Mouse (Mus musculus) hindbrain, embryonic 16.5 days (tissue): Measurements from ENCODE around the gene Trem2. TPM values are rescaled to one million over a fixed set of nuclear protein-coding genes. Genes with fewer than 3 reads are reported as not detected.

Source experiments
- ATAC-seq: fragments of 200-750 bp; cut with Nextera tagmentation; 2 replicates; pipeline ENCODE4 v1.8.0; 2017; ENCODE audit warnings: moderate TSS enrichment, moderate library complexity
- H3K27ac ChIP-seq: fragments of 300-500 bp; sonication (generic); 2 replicates; pipeline ENCODE4 v1.5.1; 2014; ENCODE audit warnings: low read depth, mild to moderate bottlenecking, control low read depth, low read length, moderate library complexity
- H3K27me3 ChIP-seq: fragments of 300-500 bp; sonication (generic); replicated peaks from 2 replicates; pipeline ENCODE4 v1.6.1; 2014; ENCODE audit warnings: low read length; ENCODE audit not compliant: control insufficient read depth, insufficient read depth
- H3K36me3 ChIP-seq: fragments of 300-500 bp; sonication (generic); 2 replicates; pipeline ENCODE4 v1.6.1; 2014; ENCODE audit warnings: mild to moderate bottlenecking, low read length, moderate library complexity, mixed read lengths; ENCODE audit not compliant: control insufficient read depth, insufficient read depth
- H3K4me1 ChIP-seq: fragments of 300-500 bp; sonication (generic); 2 replicates; pipeline ENCODE4 v1.6.1; 2014; ENCODE audit warnings: low read depth, low read length; ENCODE audit not compliant: control insufficient read depth, insufficient read depth
- H3K4me2 ChIP-seq: fragments of 300-500 bp; sonication (generic); 2 replicates; pipeline ENCODE4 v1.6.1; 2014; ENCODE audit warnings: mild to moderate bottlenecking, low read length, control low read depth, moderate library complexity
- H3K4me3 ChIP-seq: fragments of 300-500 bp; sonication (generic); 2 replicates; pipeline ENCODE4 v1.5.1; 2014; ENCODE audit warnings: mild to moderate bottlenecking, low read length, control low read depth, moderate library complexity
- H3K9ac ChIP-seq: fragments of 300-500 bp; sonication (generic); 2 replicates; pipeline ENCODE4 v1.6.1; 2014; ENCODE audit warnings: low read depth, mild to moderate bottlenecking, control low read depth, low read length, moderate library complexity
- H3K9me3 ChIP-seq: fragments of 300-500 bp; sonication (generic); 2 replicates; pipeline ENCODE4 v1.6.1; 2014; ENCODE audit warnings: mild to moderate bottlenecking, low read length, moderate library complexity; ENCODE audit not compliant: control insufficient read depth
- WGBS: fragments of 180-500 bp; shearing (Covaris S2); extraction: QIAGEN DNeasy Blood & Tissue Kit; methylation state at CpG from one replicate; pipeline ENCODE4 v1.1.7; 2014; 5-methylcytosine and 5-hydroxymethylcytosine counted together
- polyA plus RNA-seq: library from polyadenylated mRNA; unstranded; fragments of >200 nt; fragmentation: Nextera tagmentation; extraction: Ambion mirVana; gene quantifications from 2 replicates; pipeline ENCODE4 v1.2.1, GENCODE M21; 2015

Gene Trem2
- polyA plus RNA-seq, 1 experiment from 2014 or later, result 6.7 TPM

DNA sequence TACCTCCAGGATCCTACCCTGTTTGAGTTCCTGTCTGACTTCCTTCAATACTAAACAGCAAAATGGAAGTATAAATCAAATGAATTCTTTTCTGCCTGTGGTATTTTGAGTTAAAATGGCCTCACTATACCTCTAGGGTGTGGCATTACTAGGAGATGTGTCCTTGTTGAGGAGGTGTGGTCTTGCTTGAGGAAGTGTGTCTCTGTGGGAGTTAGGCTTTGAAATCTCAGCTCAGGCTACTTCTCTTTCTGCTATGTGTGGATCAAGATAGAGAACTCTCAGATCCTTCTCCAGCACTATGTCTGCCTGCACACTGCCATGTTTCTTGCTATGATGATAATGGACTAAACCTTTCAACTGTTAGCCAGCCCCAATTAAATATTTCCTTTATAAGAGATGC, 32.8 kb downstream of the Trem2 start:
- no peaks in the 10 kb centered on the region for H3K4me1 ChIP-seq
- H3K9me3 ChIP-seq, result no peaks in the 10 kb centered on the region
- H3K27me3 ChIP-seq, result no peaks in the 10 kb centered on the region
- H3K27ac ChIP-seq, result no peak overlapping the region
- H3K36me3 ChIP-seq, result no peaks in the 10 kb centered on the region
- H3K9ac ChIP-seq, result no peak overlapping the region
- no peak for ATAC-seq
- no peak overlapping the region for H3K4me3 ChIP-seq
- H3K4me2 ChIP-seq, result no peak overlapping the region

DNA sequence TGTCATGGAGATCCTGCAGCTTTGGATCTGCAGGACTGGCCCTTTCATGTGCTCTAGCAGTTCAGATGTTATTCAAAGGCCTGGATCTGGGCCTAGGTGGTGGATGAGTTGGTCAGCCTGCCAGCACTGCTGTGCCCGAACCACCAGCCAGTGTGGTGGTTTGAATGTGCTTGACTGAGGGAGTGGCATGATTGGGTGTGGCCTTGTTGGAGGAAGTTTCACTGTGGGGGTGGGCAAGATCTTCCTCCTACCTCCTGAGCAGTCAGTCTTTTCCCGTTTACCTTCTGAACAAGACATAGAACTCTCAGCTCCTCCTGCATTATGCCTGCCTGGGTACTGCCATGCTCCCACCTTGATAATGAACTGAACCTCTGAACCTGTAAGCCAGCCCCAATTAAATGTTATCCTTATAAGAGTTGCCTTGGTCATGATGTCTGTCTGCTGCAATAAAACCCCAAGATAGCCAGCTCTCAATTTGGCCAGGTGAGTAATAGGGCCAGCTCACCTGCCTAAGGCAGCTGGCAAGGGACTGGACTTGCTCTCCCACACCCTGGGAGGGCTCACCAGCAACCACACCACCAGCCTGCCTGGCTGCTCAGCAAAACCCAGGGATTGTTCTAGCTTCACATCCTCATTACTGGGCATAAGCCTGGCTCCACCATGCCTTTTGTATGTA, 39.7 kb downstream of the Trem2 start:
- H3K27me3 ChIP-seq, result no peaks in the 10 kb centered on the region
- H3K9me3 ChIP-seq, result no peaks in the 10 kb centered on the region
- WGBS, result 82% methylated on average over 2 of the region's 2 CpGs
- H3K4me3 ChIP-seq, result no peak overlapping the region
- no peak for ATAC-seq
- H3K36me3 ChIP-seq, result peaks cover 33% of the 10 kb centered on the region
- no peaks in the 10 kb centered on the region for H3K4me1 ChIP-seq
- H3K4me2 ChIP-seq, result no peak overlapping the region
- no peak overlapping the region for H3K27ac ChIP-seq
- no peak overlapping the region for H3K9ac ChIP-seq

DNA sequence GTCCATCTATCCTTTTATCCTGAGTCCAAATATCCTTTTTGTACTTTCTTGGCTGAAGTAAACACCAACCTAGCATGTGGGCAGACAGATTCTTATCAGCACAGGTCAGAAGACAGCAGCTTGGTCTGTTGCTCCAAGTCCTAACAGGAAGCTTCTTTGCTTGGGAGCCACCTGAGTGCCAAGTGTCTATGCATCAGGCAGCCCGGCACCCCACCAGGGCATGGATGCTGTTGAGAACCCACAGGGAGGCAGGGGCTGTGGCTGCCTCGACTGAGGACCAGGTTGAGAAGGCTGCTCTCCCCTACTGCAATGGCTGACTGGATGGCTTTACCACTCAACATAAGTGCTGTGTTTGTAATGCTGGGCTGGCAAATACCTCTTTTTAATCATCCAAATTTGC, 42.5 kb downstream of the Trem2 start:
- WGBS, result 93% methylated on average over 2 of the region's 2 CpGs
- no peak overlapping the region for H3K27ac ChIP-seq
- no peak overlapping the region for H3K4me3 ChIP-seq
- no peak overlapping the region for H3K9ac ChIP-seq
- no peaks in the 10 kb centered on the region for H3K4me1 ChIP-seq
- peaks cover 57% of the 10 kb centered on the region for H3K36me3 ChIP-seq
- no peaks in the 10 kb centered on the region for H3K27me3 ChIP-seq
- ATAC-seq, result no peak
- H3K9me3 ChIP-seq, result no peaks in the 10 kb centered on the region
- H3K4me2 ChIP-seq, result no peak overlapping the region

DNA sequence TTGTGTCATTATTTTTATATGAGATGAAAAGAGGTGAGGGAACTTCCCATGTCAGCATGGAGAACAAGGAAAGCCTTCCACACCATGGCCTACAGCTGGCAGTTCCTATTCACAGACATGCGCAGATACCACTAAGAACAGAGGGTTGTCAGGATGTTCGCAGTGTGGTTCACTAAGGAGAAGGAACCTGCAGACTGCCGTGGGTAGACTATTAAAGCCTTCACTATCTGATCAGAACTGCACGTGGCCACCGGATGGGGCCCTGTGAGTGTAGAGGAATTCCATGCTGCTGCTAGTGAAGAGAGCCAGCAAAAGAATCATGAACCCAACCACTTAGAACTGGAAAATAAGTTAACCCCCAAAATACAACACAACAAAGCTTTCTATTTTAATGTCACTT, 43.2 kb downstream of the Trem2 start:
- no peaks in the 10 kb centered on the region for H3K4me1 ChIP-seq
- no peak overlapping the region for H3K27ac ChIP-seq
- 95% methylated on average over 5 of the region's 5 CpGs for WGBS
- no peak overlapping the region for H3K9ac ChIP-seq
- H3K4me3 ChIP-seq, result no peak overlapping the region
- no peak overlapping the region for H3K4me2 ChIP-seq
- no peaks in the 10 kb centered on the region for H3K9me3 ChIP-seq
- H3K36me3 ChIP-seq, result peaks cover 57% of the 10 kb centered on the region
- H3K27me3 ChIP-seq, result no peaks in the 10 kb centered on the region
- ATAC-seq, result no peak

DNA sequence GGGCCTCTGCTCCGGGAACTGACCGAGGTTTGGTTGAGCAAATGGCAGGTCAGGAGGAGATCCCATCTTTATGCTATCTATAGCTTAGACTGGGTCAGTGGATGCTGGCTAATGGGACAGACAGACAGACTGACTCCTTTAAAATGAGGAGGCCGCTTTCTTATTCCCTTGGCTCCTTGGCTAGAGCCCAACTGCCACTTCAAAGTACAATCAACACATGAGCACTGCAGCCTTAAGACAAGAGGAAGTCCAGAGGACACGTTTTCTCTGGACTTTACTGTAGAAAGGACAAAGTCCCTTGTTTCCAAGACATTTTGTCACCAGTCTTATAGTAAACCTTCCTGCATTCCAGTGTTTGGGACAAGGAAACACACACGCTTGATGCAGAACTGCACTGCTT, 45.2 kb downstream of the Trem2 start:
- Histone ChIP-seq H3K9me3 (no peaks in the 10 kb centered on the region), H3K9ac (no peak overlapping the region), H3K4me1 (no peaks in the 10 kb centered on the region), H3K4me2 (no peak overlapping the region), H3K4me3 (no peak overlapping the region), H3K27ac (no peak overlapping the region), H3K27me3 (no peaks in the 10 kb centered on the region), H3K36me3 (peaks cover 62% of the 10 kb centered on the region)
- 90% methylated on average over 5 of the region's 5 CpGs for WGBS
- ATAC-seq, result no peak

DNA sequence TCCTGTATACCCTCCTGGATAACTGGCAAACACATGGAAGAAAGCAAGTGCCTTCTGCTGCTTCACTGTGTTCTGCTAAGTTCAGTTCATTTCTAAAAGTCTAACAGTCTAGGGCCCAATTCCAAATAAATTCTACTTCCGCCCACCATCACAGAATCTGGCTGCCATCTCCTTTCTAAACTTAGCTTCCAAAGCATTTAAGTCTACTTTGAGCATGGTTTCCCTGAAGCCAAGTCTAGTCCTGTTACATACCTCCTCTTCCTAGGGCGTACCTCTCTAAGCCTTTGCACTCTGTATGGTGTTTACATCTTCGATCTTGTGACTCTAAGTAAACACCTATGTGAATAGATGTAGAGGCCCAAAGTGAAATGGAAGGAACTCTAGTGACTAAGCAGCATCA, 46.4 kb downstream of the Trem2 start:
- ATAC-seq, result no peak
- 100% methylated on average over 3 of the region's 3 CpGs for WGBS

DNA sequence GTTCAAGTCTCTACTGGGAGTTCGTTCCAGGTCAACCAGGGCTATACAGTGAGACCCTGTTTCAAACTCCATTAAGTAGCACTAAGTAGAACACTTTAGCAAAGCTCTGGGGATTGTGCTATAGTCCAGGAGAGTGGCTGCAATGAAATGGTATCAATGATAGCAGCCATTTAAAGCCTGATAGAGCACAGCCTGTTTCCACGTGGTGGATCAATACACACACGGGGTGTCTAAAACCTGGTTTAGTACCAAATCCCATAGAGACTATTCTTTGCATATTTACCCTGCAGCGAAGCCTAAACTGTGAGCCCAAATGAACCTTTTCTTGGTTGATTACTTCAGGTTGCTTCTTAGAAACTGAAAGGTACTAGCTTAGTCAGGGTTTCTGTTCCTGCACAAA, 55.5 kb downstream of the Trem2 start:
- no peak overlapping the region for H3K4me2 ChIP-seq
- H3K4me3 ChIP-seq, result no peak overlapping the region
- WGBS, result 89% methylated on average over 4 of the region's 4 CpGs
- H3K9me3 ChIP-seq, result no peaks in the 10 kb centered on the region
- no peak overlapping the region for H3K9ac ChIP-seq
- H3K36me3 ChIP-seq, result peaks cover 13% of the 10 kb centered on the region
- no peaks in the 10 kb centered on the region for H3K27me3 ChIP-seq
- H3K27ac ChIP-seq, result no peak overlapping the region
- no peaks in the 10 kb centered on the region for H3K4me1 ChIP-seq
- ATAC-seq, result no peak

More for the DNA sequence above, 46.4 kb downstream of the Trem2 start:
- no peak overlapping the region for H3K4me3 ChIP-seq
- no peak overlapping the region for H3K27ac ChIP-seq
- no peak overlapping the region for H3K9ac ChIP-seq
- no peaks in the 10 kb centered on the region for H3K9me3 ChIP-seq
- H3K4me2 ChIP-seq, result no peak overlapping the region
- no peaks in the 10 kb centered on the region for H3K27me3 ChIP-seq
- no peaks in the 10 kb centered on the region for H3K4me1 ChIP-seq
- H3K36me3 ChIP-seq, result peaks cover 57% of the 10 kb centered on the region

DNA sequence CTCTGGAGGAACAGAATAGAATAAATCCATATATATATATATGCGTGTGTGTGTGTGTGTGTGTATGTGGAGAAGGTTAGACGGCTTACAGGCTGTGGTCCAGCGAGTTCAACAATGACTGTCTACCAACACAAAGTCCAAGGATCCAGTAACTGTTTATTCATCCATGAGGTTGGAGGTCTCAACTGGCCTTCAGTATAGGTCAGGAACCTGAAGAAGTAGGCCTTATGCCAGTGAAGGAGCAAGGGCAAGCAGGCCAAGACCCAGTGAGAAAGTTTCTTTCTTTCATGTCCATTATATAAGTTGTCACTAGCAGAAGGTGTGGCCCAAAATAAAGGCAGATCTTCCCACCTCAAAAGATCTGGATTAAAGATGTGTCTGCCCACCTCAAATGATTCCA, 56.5 kb downstream of the Trem2 start:
- no peaks in the 10 kb centered on the region for H3K9me3 ChIP-seq
- ATAC-seq, result no peak
- no peak overlapping the region for H3K4me3 ChIP-seq
- no peaks in the 10 kb centered on the region for H3K27me3 ChIP-seq
- H3K9ac ChIP-seq, result no peak overlapping the region
- no peak overlapping the region for H3K4me2 ChIP-seq
- H3K4me1 ChIP-seq, result peaks cover 3% of the 10 kb centered on the region
- peaks cover 13% of the 10 kb centered on the region for H3K36me3 ChIP-seq
- no peak overlapping the region for H3K27ac ChIP-seq
- WGBS, result 87% methylated on average over 3 of the region's 3 CpGs
